Mouse (Mus musculus) kidney, embryonic 16.5 days (tissue): ENCODE measurements around the gene Trio. TPM values are rescaled to one million over a fixed set of nuclear protein-coding genes. Genes with fewer than 3 reads are reported as not detected.

Experiments
- ATAC-seq: fragments of 200-750 bp; cut with Nextera tagmentation; 2 replicates; pipeline ENCODE4 v1.8.0; 2017; ENCODE audit warnings: moderate TSS enrichment; ENCODE audit not compliant: low FRiP score, low TSS enrichment
- H3K27ac ChIP-seq: fragments of 300-500 bp; sonication (generic); 2 replicates; pipeline ENCODE4 v1.5.1; 2014; ENCODE audit warnings: low read length
- H3K27me3 ChIP-seq: fragments of 300-500 bp; sonication (generic); 2 replicates; pipeline ENCODE4 v1.6.1; 2014; ENCODE audit warnings: low read length, control low read depth, mixed read lengths; ENCODE audit not compliant: insufficient read depth
- H3K36me3 ChIP-seq: fragments of 300-500 bp; sonication (generic); 2 replicates; pipeline ENCODE4 v1.6.1; 2014; ENCODE audit warnings: low read length, control low read depth, mixed read lengths; ENCODE audit not compliant: insufficient read depth
- H3K4me1 ChIP-seq: fragments of 300-500 bp; sonication (generic); 2 replicates; pipeline ENCODE4 v1.6.1; 2014; ENCODE audit warnings: low read length, control low read depth, mixed read lengths; ENCODE audit not compliant: insufficient read depth
- H3K4me2 ChIP-seq: fragments of 300-500 bp; sonication (generic); replicated peaks from 2 replicates; pipeline ENCODE4 v1.6.1; 2014; ENCODE audit warnings: low read depth, low read length
- H3K4me3 ChIP-seq: fragments of 300-500 bp; sonication (generic); 2 replicates; pipeline ENCODE4 v1.5.1; 2014; ENCODE audit warnings: mild to moderate bottlenecking, low read length
- H3K9ac ChIP-seq: fragments of 300-500 bp; sonication (generic); replicated peaks from 2 replicates; pipeline ENCODE4 v1.6.1; 2014; ENCODE audit warnings: low read length
- H3K9me3 ChIP-seq: fragments of 300-500 bp; sonication (generic); 2 replicates; pipeline ENCODE4 v1.6.1; 2016; ENCODE audit warnings: low read length, control low read depth
- WGBS: fragments of 180-500 bp; shearing (Covaris S2); extraction: QIAGEN DNeasy Blood & Tissue Kit; methylation state at CpG from one replicate; pipeline ENCODE4 v1.1.7; 2014; 5-methylcytosine and 5-hydroxymethylcytosine counted together
- polyA plus RNA-seq: library from polyadenylated mRNA; unstranded; fragments of >200 nt; fragmentation: Nextera tagmentation; extraction: Ambion mirVana; gene quantifications from 2 replicates; pipeline ENCODE4 v1.2.1, GENCODE M21; 2015

Gene Trio
- polyA plus RNA-seq, 1 experiment from 2014 or later: 24.3 TPM

DNA sequence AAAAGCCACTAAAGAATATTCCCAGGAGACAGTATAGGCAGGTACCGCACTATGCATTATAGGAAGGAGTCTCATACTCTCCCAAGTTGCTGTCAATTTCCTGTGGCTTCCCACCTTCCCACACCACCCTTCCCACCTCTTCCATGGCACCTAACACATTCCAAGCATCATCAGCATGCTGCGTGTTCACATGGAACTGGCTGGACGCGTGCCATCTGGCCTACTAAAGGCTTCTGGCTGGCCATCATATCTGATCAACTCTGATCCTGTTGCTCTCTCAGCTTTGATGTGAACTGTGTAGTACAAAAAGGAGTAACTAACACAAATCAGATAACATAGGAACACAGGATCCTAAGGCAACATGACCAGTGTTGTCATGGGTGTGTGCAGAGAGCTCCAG lies 156.6 kb downstream of the Trio start:
- peaks cover 35% of the 10 kb centered on the region for H3K36me3 ChIP-seq
- no peaks in the 10 kb centered on the region for H3K9me3 ChIP-seq
- H3K4me2 ChIP-seq: no peak overlapping the region
- no peak overlapping the region for H3K4me3 ChIP-seq
- no peaks in the 10 kb centered on the region for H3K27me3 ChIP-seq
- no peak overlapping the region for H3K9ac ChIP-seq
- H3K4me1 ChIP-seq: no peaks in the 10 kb centered on the region
- ATAC-seq: no peak
- H3K27ac ChIP-seq: no peak overlapping the region
- 98% methylated on average over 4 of the region's 4 CpGs for WGBS

DNA sequence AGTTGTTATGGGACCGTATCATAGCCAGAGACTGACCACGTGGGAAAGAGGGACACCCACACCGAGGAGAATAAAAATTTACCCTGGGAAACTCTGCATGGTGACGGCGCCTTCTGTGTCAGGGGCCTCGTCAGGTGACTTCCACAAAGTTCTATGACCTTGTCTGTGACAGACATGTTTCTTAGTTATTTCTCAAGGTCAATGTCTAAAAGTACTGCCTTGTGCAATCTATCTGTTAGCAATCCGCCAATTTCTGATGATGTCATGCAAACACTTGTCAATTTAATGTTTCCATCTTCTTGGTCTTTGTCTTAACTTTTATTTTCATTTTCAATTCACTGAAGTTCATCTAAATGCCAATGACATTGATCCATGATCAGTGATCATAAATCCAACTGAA lies 157.8 kb downstream of the Trio start:
- no peak overlapping the region for H3K4me2 ChIP-seq
- no peaks in the 10 kb centered on the region for H3K4me1 ChIP-seq
- H3K9ac ChIP-seq: no peak overlapping the region
- no peaks in the 10 kb centered on the region for H3K9me3 ChIP-seq
- H3K4me3 ChIP-seq: no peak overlapping the region
- H3K36me3 ChIP-seq: peaks cover 35% of the 10 kb centered on the region
- no peak overlapping the region for H3K27ac ChIP-seq
- no peak for ATAC-seq
- 86% methylated on average over 7 of the region's 7 CpGs for WGBS
- H3K27me3 ChIP-seq: no peaks in the 10 kb centered on the region

GRCm38 (mm10) chr15:27866471-27866870 lies 159.2 kb downstream of the Trio start:
- ATAC-seq: no peak
- no peaks in the 10 kb centered on the region for H3K4me1 ChIP-seq
- H3K27me3 ChIP-seq: no peaks in the 10 kb centered on the region
- H3K36me3 ChIP-seq: peaks cover 34% of the 10 kb centered on the region
- H3K9ac ChIP-seq: no peak overlapping the region
- 0 out of 2 replicates have a peak overlapping the region, but pooled peaks have one; percentile 20 for H3K27ac ChIP-seq
- H3K4me2 ChIP-seq: no peak overlapping the region
- 82% methylated on average over 4 of the region's 4 CpGs for WGBS
- no peak overlapping the region for H3K4me3 ChIP-seq
- H3K9me3 ChIP-seq: no peaks in the 10 kb centered on the region

DNA sequence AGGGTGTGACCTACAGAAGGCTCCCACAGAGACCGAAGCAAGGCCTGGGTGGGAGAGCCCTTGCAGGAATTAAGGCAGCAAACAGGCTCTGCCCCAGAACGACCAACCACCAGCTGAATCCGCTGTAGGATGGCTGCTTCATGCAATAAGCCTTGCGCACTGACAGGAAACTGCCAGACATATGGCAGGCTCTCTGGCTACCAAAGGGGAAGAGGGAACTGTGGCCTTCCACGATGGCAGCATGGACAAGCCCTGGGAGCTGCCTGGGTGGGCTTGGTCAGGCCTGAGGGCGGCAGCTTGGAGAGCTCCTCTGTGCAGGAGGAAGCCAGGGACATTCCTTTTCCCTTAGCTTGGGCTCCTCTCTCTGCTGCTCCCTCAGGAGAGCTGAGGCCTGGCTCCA lies 159.6 kb downstream of the Trio start:
- ATAC-seq: no peak
- Histone ChIP-seq H3K4me3 (no peak overlapping the region), H3K9ac (no peak overlapping the region), H3K9me3 (no peaks in the 10 kb centered on the region), H3K4me2 (no peak overlapping the region), H3K27me3 (no peaks in the 10 kb centered on the region), H3K27ac (0 out of 2 replicates have a peak overlapping the region, but pooled peaks have one; percentile 20), H3K36me3 (peaks cover 32% of the 10 kb centered on the region), H3K4me1 (no peaks in the 10 kb centered on the region)
- whole genome bisulfite sequencing: 83% methylated on average over 6 of the region's 6 CpGs

DNA sequence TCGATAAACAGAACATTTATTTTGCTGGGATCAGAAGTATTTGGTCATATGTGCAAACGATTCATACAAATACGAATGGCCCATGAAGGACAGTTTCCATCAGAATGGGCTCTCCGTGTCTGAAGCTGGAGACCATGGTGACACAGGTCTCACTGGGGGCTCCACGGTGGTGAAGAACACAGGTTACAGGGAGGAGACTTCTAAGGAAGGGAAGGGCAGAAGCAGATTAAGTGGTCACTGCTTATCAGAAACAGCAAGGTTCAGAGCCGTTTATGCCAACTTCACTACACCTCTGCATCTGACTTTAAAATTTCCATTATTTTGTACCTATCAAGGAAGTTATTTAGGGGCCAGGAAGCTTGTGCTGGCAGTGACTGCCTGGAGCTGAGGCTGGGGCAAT lies 161.3 kb downstream of the Trio start:
- H3K4me2 ChIP-seq: no peak overlapping the region
- 93% methylated on average over 6 of the region's 6 CpGs for WGBS
- H3K4me1 ChIP-seq: no peaks in the 10 kb centered on the region
- no peak overlapping the region for H3K4me3 ChIP-seq
- H3K27ac ChIP-seq: no peak overlapping the region
- peaks cover 29% of the 10 kb centered on the region for H3K36me3 ChIP-seq
- no peaks in the 10 kb centered on the region for H3K9me3 ChIP-seq
- no peak for ATAC-seq
- no peak overlapping the region for H3K9ac ChIP-seq
- H3K27me3 ChIP-seq: no peaks in the 10 kb centered on the region

- Histone ChIP-seq H3K9ac (no peak overlapping the region), H3K36me3 (peaks cover 23% of the 10 kb centered on the region), H3K27me3 (no peaks in the 10 kb centered on the region), H3K9me3 (no peaks in the 10 kb centered on the region), H3K4me1 (no peaks in the 10 kb centered on the region), H3K27ac (no peak overlapping the region), H3K4me2 (no peak overlapping the region), H3K4me3 (no peak overlapping the region)
- no peak for ATAC-seq
- 78% methylated on average over 11 of the region's 11 CpGs for WGBS
Measured at GRCm38 (mm10) chr15:27862949-27863348, 162.7 kb downstream of the Trio start.

GRCm38 (mm10) chr15:27860439-27860838 lies 165.2 kb downstream of the Trio start:
- Histone ChIP-seq H3K4me2 (no peak overlapping the region), H3K27ac (no peak overlapping the region), H3K27me3 (no peaks in the 10 kb centered on the region), H3K9me3 (no peaks in the 10 kb centered on the region), H3K4me3 (no peak overlapping the region), H3K9ac (no peak overlapping the region), H3K4me1 (no peaks in the 10 kb centered on the region), H3K36me3 (peaks cover 29% of the 10 kb centered on the region)
- WGBS: 91% methylated on average over 14 of the region's 14 CpGs
- no peak for ATAC-seq

- WGBS: 67% methylated on average over 1 of the region's 1 CpGs
- Histone ChIP-seq H3K9me3 (no peaks in the 10 kb centered on the region), H3K27ac (peak overlapping the region; percentile 33; the same call in 1 of the 2 replicates), H3K27me3 (no peaks in the 10 kb centered on the region), H3K4me2 (no peak overlapping the region), H3K36me3 (peaks cover 25% of the 10 kb centered on the region), H3K9ac (no peak overlapping the region), H3K4me3 (no peak overlapping the region), H3K4me1 (no peaks in the 10 kb centered on the region)
- no peak for ATAC-seq
Measured at GRCm38 (mm10) chr15:27859590-27859989, 166.1 kb downstream of the Trio start.

DNA sequence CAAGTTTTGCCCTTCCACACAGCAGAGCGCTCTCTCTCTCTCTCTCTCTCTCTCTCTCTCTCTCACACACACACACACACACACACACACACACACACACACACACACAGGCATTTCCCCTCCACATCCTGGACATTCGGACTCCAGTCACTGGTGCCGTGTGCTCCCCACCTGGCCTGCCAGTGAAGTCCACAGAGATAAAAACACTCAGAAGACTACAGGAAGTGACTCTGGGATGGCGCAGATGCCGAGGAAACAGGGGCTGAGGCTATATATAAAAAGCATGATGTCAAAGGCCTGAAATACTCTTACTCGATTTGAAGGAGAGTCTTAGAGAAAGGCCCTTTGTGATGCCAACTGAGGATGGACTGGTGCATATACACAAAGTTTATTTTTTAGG lies 166.5 kb downstream of the Trio start:
- WGBS: 71% methylated on average over 6 of the region's 6 CpGs
- Histone ChIP-seq H3K4me2 (no peak overlapping the region), H3K9me3 (no peaks in the 10 kb centered on the region), H3K36me3 (peaks cover 25% of the 10 kb centered on the region), H3K27ac (no peak overlapping the region), H3K27me3 (no peaks in the 10 kb centered on the region), H3K4me1 (no peaks in the 10 kb centered on the region), H3K4me3 (no peak overlapping the region), H3K9ac (no peak overlapping the region)
- no peak for ATAC-seq

DNA sequence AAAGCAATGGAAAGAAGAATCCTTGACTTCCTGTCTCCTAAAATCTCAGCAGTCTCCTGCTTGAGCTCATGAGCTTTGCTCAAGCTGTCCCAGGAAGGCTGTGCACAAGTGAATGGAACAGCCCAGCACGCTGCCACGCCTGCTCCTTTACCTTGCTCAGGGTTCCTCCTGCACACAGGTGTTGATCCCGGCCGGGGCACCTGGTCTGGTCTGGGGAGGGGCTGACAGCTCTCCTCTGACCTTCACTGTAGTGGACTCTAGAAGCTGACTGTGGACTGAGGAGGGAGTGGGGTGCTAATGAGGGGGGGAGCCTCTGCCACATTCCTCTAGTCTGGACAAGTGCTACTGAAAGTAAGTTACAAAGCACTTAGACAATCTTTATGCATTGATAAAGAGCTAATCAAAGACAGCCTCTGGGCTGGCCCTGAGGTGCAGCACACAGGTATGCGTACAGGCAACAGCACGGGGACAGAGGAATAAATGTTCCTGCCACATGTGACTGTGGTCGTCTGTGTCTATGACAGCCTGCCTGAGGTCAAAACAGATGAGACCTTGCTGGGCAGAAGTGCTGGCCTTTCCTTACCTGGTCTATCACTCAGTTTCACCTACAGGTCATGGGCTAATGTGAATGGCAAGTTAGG lies 167.3 kb downstream of the Trio start:
- no peak overlapping the region for H3K4me3 ChIP-seq
- no peak overlapping the region for H3K9ac ChIP-seq
- WGBS: 77% methylated on average over 7 of the region's 7 CpGs
- peaks cover 32% of the 10 kb centered on the region for H3K36me3 ChIP-seq
- H3K4me2 ChIP-seq: no peak overlapping the region
- no peaks in the 10 kb centered on the region for H3K9me3 ChIP-seq
- no peak overlapping the region for H3K27ac ChIP-seq
- H3K27me3 ChIP-seq: no peaks in the 10 kb centered on the region
- H3K4me1 ChIP-seq: no peaks in the 10 kb centered on the region
- ATAC-seq: no peak
